Mouse (Mus musculus): ENCODE measurements at regions not wholly inside any gene's neighbourhood (a gene's known extent, or its start where the extent isn't known, plus 50 kb on each side); places are given as distances from the start of the nearest gene placed in this dataset.

- DNase-seq (ENCODE audit: low spot score in 2 of 2) = no peak
These were observed 54.0 kb upstream of the Satb2 start for GRCm38 (mm10) chr1:57032407-57032806.

- no peak for DNase-seq (ENCODE audit: low spot score in 2 of 2)
These were observed 54.8 kb upstream of the Satb2 start for GRCm38 (mm10) chr1:57033244-57033643.

GRCm38 (mm10) chr1:57034411-57034810 lies 56.0 kb upstream of the Satb2 start:
- DNase-seq (ENCODE audit: low spot score in 2 of 2) = no peak

GRCm38 (mm10) chr1:57036382-57036781 lies 57.9 kb upstream of the Satb2 start:
- DNase-seq (ENCODE audit: low spot score in 2 of 2) = no peak

- no peak for DNase-seq (ENCODE audit: low spot score in 2 of 2)
These were observed 61.8 kb upstream of the Satb2 start for GRCm38 (mm10) chr1:57040201-57040600.

- DNase-seq (ENCODE audit: low spot score in 2 of 2) = no peak
These were observed 63.1 kb upstream of the Satb2 start for GRCm38 (mm10) chr1:57041578-57041977.

GRCm38 (mm10) chr1:57053836-57054235 lies 75.4 kb upstream of the Satb2 start:
- no peak for DNase-seq (ENCODE audit: low spot score in 2 of 2)

- no peak for DNase-seq (ENCODE audit: low spot score in 2 of 2)
These were observed 77.5 kb upstream of the Satb2 start for GRCm38 (mm10) chr1:57055976-57056375.

GRCm38 (mm10) chr1:57059216-57059615 lies 80.8 kb upstream of the Satb2 start:
- DNase-seq (ENCODE audit: low spot score in 2 of 2) = no peak

- no peak for DNase-seq (ENCODE audit: low spot score in 2 of 2)
These were observed 96.8 kb upstream of the Satb2 start for GRCm38 (mm10) chr1:57075221-57075620.

- no peak for DNase-seq (ENCODE audit: low spot score in 2 of 2)
These were observed 98.2 kb upstream of the Satb2 start for GRCm38 (mm10) chr1:57076696-57077095.

- no peak for DNase-seq (ENCODE audit: low spot score in 2 of 2)
These were observed 101.9 kb upstream of the Satb2 start for GRCm38 (mm10) chr1:57080306-57080705.

GRCm38 (mm10) chr1:57083134-57083533 lies 104.7 kb upstream of the Satb2 start:
- no peak for DNase-seq (ENCODE audit: low spot score in 2 of 2)

GRCm38 (mm10) chr1:57083540-57084083 lies 105.2 kb upstream of the Satb2 start:
- DNase-seq (ENCODE audit: low spot score in 2 of 2) = no peak

- DNase-seq (ENCODE audit: low spot score in 2 of 2) = no peak
These were observed 117.2 kb upstream of the Satb2 start for GRCm38 (mm10) chr1:57095361-57096247.

GRCm38 (mm10) chr1:57096248-57096600 lies 117.8 kb upstream of the Satb2 start:
- no peak for DNase-seq (ENCODE audit: low spot score in 2 of 2)

GRCm38 (mm10) chr1:57096740-57097139 lies 118.3 kb upstream of the Satb2 start:
- no peak for DNase-seq (ENCODE audit: low spot score in 2 of 2)

GRCm38 (mm10) chr1:57100614-57101013 lies 122.2 kb upstream of the Satb2 start:
- no peak for DNase-seq (ENCODE audit: low spot score in 2 of 2)

GRCm38 (mm10) chr1:57107308-57107707 lies 128.9 kb upstream of the Satb2 start:
- DNase-seq (ENCODE audit: low spot score in 2 of 2) = no peak

- no peak for DNase-seq (ENCODE audit: low spot score in 2 of 2)
These were observed 142.2 kb upstream of the Satb2 start for GRCm38 (mm10) chr1:57120678-57121077.

- DNase-seq (ENCODE audit: low spot score in 2 of 2) = no peak
These were observed 165.7 kb upstream of the Satb2 start for GRCm38 (mm10) chr1:57144181-57144580.

- no peak for DNase-seq (ENCODE audit: low spot score in 2 of 2)
These were observed 177.4 kb upstream of the Satb2 start for GRCm38 (mm10) chr1:57155869-57156268.

GRCm38 (mm10) chr1:57164443-57164842 lies 186.0 kb upstream of the Satb2 start:
- no peak for DNase-seq (ENCODE audit: low spot score in 2 of 2)
